Mouse (Mus musculus): ENCODE results near the gene Zfp831. TPM values are rescaled to one million over a fixed set of nuclear protein-coding genes. Genes with fewer than 3 reads are reported as not detected.

Zfp831 gene
- total and polyA plus RNA-seq, 3 experiments = 0.03 to 0.12 (median 0.10) TPM

- DNase-seq = no peak
Observed at GRCm38 (mm10) chr2:174644975-174645374, 1.6 kb downstream of the Zfp831 start.

- no peak for DNase-seq
Observed at GRCm38 (mm10) chr2:174652864-174653263, 9.5 kb downstream of the Zfp831 start.

DNA sequence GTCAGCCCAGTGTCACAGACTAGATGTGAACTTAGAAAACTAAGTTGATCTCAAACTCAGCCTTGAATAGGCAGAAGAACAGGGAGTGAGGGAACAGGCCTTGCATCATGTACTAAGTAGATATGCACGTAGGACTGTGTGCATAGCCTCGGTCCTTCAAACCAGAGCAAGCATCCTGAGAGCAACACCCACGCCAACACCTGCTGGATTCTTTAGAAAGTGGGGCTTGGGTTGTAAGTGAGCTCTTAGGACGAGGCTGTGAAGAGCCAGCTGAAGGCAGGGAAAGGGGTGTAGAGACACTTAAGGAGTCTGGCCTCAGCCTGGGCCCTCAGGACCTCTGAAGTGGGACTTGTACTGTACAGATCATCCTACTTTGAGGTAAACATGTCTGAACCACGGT, 12.0 kb downstream of the Zfp831 start:
- no peak for DNase-seq

DNA sequence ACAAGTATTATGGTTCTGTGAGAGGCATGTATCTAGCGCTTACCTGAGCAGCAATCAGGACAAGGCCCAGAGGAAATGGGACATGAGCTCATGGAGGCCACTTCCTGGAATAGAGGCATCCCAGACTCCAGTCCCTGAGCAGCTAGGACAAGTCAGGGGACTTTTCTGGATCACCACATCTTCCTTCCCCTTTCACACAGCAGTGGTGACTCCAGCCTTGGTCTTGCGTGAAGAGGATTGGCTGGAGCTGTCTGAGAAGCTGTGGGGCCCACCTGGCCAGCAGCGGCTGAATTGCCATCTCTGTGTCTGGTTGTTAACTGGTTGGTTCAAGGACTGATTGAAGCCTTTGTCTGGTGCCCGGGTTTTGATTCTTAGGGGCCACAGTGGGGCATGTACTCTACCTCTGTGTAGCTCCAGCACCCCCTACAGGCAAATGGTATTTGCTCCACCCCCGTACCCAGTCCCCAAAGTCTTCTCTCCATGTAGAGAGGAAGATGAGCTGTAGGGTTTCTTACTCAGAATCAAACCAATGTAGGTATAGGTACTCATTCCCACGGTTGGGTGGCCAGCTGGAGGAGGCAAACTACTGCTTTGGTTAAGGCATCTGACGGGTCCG, 15.0 kb downstream of the Zfp831 start:
- peak; percentile 45 for DNase-seq

DNA sequence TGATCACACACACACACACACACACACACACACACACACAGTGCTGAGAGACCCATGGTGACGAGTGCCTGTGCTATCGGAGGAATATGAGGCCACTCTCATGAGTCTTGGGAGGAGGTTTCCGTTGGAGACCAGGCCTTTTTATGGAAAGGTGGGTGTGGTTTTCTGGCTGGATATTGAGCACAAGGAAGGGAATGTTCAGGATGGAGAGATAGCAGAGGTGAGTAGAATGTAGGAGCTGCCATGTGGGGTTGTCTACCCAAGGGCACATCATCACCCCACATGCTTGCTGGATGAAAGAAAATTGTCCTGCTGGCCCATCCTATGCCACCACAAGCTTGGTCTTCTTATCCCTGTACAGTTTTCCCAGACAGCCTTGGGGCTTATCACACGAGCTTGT, 16.5 kb downstream of the Zfp831 start:
- DNase-seq = no peak

- DNase-seq = no peak
Observed at GRCm38 (mm10) chr2:174660321-174660720, 17.0 kb downstream of the Zfp831 start.

DNA sequence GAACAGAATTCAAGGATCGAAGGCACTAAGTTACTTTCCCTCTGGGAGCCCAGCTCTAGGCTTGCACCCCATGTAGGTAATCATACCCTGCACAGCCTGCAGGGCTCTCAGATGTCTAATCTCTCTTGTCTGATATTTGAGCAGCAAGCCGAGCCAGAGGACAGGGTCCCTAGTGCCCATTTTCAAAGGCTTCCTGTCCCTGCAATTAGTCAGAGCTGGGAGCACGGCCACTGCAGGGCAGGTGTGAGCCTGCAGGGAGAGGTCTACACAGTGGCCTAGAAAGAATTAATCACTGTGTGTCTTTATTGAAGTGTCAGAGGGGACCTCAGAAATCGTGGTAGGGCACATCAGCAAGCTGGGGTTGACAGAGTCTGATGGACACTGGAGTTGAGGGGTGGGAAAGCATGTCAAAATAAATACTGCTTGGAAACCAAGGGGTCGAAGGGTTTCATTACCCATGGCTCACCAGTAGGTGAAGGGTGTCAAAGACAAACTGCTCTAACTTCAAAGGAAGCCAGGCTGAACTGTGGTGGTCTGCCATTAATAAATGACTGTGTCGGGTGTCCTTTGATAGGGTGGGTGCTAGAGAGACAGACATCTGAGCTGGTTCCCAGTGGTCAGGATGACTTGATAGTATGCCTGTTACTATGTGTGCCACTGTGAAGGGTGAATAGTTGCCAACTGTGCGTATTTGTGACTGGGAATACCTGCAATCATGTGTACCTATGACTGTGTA, 18.3 kb downstream of the Zfp831 start:
- no peak for DNase-seq

GRCm38 (mm10) chr2:174662593-174662992, 19.3 kb downstream of the Zfp831 start:
- no peak for DNase-seq

DNA sequence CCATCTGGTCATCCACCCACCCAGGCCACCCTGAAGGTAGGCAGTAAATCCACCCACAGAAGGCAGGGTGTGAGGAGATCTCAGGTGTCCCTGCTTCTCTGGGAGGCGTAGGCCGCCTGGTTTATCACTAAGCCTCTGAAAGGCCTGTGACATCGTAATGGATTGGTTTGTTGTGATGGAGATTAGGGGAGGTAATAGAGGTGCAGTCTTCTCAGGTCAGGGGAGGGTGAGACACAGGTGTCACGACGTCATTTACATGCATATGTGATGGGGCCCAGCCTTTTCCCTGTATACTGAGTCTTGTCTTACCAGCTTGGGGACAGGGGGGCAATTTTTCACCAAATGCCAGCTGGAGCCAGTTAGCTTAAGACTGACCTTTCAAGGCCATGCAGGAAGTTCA, 22.1 kb downstream of the Zfp831 start:
- no peak for DNase-seq

DNA sequence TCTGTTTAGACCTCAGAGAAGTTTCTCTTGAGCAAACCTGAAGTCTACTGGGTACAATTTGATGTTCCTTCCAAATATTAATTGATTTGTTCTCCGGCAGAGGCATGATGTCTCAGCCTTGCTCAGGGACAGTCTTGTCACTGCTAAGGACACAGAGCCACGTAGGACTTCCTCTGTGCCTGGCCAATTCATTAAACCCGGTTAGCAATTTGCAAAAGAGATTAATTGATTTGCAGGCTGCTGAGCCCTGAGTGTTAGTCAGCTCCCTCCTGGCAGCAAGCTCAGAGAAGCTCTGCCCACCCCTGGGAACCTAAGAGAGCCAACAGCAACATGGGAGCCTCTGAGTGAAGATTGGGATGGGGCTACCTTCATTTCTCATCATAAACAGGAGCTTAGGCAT, 25.5 kb downstream of the Zfp831 start:
- DNase-seq = peak; percentile 19

GRCm38 (mm10) chr2:174672506-174673190, 29.3 kb downstream of the Zfp831 start:
- DNase-seq = peak; percentile 65

GRCm38 (mm10) chr2:174673592-174674286, 30.4 kb downstream of the Zfp831 start:
- DNase-seq = peak; percentile 85

GRCm38 (mm10) chr2:174674287-174675045, 31.1 kb downstream of the Zfp831 start:
- DNase-seq = no peak

DNA sequence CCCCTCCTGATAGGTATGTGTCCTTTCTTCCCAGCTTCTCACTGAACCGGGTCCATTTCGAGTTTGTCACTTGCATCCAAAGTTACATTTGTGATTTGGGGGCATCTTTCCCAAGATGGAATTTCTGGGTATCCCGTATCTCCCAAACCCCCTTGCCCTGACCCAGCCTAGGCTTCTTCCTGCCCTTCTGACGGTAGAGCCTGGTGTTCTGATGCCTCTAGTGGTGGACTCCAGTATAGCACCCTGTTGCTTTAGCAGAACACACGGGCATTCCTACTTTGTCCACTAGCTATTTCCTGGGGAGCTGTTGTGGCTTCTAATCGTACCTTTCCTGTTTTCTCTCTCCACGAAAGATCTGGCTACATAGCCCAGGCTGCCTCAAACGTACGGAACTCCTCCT, 32.3 kb downstream of the Zfp831 start:
- peak; percentile 62 for DNase-seq

GRCm38 (mm10) chr2:174701351-174701750, 58.0 kb downstream of the Zfp831 start:
- no peak for DNase-seq

DNA sequence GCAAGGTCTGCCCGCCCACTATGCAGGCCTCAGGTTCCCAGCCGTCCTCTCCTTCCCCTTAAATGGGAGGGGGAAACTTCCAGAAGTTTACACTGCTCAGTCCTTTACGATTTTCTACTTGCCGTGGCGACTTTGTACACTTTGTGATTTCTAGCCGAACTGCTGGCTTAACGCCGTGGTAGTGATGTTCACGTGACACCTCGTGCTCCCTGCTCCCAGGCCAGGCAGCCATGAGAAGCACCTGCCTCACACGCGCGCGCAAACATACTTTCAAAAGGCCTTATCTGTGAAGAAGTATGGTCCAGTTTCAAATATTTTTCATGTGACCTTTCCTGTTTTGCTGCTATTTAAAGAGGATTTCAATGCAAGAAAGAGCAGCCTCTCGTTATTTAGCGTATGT, 63.8 kb downstream of the Zfp831 start:
- DNase-seq = no peak

DNA sequence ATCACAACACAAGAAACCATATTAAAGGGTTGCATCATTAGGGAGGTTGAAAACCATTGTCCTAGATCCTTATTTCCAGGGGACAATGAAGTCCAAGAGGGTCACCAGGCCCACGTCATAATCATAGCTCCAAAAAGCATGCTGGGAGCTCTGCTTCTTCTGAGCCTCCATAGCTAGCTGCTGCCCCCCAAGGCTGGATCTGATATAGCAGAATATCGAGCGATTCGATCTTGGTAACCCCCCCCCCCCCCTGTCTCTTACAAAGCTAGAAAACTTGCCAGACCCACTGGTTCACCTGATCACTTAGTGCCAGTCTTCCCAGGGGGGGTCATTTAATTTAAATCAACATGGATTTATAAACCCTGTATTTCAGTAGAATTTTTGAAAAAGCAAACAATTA, 65.3 kb downstream of the Zfp831 start:
- DNase-seq = no peak

GRCm38 (mm10) chr2:174710185-174710584, 66.9 kb downstream of the Zfp831 start:
- no peak for DNase-seq

GRCm38 (mm10) chr2:174712043-174712442, 68.7 kb downstream of the Zfp831 start:
- no peak for DNase-seq

DNA sequence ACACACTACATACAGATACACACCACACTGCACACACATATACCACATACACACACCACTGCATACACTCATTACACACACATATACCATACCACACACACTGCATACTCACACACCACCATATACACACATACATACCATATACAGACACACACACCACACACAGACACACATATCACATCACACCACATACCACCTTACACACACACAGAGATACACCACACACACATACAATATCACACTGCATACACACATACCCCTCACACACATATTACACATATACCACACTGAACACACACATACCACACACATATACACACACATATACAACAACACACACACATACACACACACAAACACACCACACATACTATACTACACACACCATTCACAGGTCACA, 72.6 kb downstream of the Zfp831 start:
- no peak for DNase-seq

DNA sequence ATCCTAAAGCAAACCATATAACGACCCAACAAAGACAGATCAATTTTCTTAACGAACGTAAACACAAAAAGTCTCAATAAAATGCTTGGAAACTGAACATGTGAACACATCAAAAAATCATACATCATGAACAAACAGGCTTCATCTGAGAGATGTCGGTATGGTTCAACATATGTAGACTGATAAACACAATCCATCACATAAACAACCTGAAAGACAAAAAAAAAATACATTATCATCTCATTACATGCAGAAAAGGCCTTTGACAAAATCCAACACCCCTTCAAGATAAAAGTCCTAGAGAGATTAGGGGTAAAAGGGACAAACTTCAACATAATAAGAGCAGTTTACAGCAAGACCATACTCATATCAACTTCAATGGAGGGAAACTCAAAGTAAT, 74.5 kb downstream of the Zfp831 start:
- no peak for DNase-seq
